Mouse (Mus musculus) cerebellum, adult 8-10 months (tissue): ENCODE data around the gene N6amt1.

Source experiments
- DNase-seq: peaks from one replicate; pipeline ENCODE4 v3.0.0; 2022

The N6amt1 gene

DNA sequence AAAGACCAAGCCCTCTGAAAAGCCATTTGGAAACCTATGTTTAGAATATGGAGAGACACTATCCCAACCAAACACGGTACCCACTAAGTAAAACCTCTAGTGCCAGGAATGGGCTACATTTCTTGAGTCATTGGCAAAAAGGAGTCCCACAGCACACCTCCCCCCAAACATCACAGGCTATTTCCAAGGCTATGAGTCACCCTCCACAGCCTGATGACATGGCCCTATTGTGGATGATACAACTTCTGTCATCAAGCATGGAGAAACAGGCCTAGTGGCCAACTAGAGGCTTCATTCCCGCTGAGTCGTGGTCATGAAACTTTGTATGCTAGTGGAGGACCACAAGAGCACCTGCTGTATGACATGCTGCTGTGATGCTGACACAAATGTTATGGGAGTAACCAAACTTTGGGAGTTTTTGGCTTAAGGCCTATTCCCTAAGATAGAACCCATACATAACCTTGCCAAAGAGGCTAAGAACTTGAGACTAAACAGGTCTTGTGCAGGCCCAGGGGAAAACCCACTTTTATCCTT is 33.5 kb downstream of the N6amt1 start:
- DNase-seq: no peak

DNA sequence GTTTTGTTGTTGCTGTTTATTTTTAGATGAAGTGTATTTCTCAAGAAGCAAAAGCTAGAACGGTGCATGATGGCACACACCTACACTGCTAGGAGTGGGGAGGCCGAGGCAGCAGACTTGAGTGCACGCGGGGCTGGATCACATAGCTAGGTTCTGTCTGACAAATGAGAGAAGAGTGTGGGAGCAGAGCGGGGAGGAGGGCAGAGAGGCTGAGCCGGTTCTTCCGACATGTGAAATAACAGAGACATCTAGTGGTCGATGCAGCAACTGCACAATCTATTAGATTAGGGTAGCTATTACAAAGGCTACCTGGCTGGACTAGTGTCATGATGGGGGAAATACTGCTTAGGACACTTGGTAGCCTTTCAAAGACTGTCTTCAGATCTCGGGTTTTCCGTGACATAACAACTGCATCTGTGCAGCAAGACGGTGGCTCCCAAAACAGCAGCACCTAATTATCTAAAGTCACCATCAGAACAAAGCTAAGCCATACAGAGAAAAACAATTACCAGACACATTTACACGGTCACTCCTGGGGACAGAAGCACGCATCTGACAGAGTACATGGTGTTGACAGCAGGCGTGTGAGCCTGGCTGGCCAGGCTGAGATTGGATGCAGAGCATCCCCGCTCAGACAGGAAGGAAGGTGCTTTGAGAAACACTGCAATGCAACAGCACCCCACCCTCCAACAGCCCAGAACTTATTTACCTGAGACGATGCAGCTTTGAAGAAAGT is 40.0 kb downstream of the N6amt1 start:
- peak; percentile 60 for DNase-seq

DNA sequence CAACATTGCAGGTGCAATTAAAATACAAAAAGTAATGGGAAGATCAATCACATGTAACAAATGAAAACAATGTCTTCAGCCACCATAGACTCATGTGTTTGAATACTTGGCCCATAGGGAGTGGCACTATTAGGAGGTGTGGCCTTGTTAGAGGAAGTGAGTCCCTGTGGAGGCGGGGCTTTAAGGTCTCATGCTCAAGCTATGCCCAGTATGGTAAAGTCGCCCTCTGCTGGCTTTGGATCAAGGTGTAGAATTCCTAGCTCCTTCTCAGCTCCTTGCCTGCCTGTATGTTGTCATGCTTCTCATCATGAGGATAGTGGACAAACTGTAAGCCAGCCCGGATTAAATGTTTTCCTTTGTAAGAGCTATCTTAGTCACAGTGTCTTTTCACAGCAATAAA is 51.0 kb downstream of the N6amt1 start:
- no peak for DNase-seq
